Mouse (Mus musculus) Muller cell, postnatal 12 days (primary cell): Measurements from ENCODE around the gene Prpf6.
A peak's percentile ranks its signal among the peaks of the same experiment; 100 is the strongest.

ENCODE experiments used
- DNase-seq: peaks from one replicate; pipeline ENCODE4 v3.0.0-alpha.2; 2015; ENCODE audit errors: inconsistent ontology term

Prpf6 gene

GRCm38 (mm10) chr2:181685686-181686085, 94.0 kb downstream of the Prpf6 start:
- DNase-seq, result no peak

GRCm38 (mm10) chr2:181687586-181687985, 95.9 kb downstream of the Prpf6 start:
- DNase-seq, result no peak

DNA sequence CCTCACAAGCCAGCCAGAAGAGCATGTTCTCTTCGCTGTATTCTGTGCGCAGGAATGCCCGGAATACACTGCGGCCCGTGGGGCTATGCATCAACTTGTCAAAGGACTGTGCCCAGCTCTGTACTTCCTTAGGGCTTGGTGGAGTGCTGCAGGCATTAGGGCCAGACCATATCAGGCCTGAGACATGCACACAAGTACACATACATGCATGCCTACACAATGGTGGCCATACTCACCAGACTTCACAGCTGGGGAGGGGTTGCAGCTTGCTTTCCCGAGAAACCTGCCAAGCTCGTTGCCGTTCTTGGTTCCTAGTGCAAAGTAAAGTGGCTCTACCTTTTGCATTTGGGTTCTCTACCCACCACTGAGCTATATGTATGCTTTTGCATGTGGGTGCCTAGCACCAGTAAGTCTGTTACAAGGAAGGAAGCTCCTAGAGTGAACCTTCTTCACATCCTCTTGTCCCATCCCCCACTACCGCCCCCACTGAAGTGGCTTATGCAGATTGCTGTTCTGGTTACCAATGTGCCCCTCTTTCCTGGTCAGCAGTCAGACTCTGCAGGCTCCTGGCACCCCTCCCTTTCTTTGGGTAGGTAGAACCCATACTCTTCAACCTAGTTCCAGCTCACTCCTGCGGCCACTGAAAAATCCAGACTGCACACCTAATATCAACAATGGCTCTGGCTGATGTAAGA, 97.9 kb downstream of the Prpf6 start:
- no peak for DNase-seq

DNA sequence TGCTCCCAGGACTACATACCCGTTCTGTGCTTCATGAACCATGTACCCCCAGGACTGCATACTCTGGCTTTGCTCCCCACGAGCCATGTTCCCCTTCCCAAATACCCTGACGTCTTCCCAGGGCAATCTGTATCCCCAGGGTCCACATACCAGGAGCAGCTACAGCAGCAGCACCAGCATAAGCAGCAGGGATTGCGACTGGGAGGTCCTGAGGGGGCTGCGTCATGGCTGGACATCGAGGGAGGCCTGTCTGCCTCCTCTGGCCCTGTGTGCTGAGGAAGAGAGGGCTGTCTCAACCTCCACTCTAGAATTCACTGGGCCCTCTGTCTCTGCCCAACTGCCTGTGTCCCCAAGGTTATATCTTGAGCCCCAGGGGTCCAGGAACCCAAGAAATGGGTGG, 99.4 kb downstream of the Prpf6 start:
- no peak for DNase-seq

GRCm38 (mm10) chr2:181691571-181691970, 99.9 kb downstream of the Prpf6 start:
- DNase-seq, result no peak

DNA sequence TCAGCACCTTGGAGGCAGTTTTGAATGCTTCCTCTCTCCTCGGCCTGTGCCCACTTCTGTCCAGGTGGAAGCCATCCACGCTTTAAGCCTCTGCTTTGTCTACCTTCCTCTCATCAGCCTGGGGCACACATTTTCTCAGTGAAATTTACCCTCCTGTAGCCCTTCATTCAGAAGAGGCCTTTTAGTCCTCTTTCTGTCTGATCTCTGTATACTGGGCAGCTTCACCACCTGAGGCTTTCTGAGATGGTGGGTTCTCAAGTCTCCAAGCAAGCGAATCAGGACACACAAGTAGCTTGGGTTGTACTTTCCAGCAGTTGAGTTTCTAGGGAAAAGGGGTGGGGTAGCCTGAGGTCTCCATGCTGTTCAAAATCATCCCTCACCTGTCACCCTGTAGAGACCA, 100.6 kb downstream of the Prpf6 start:
- no peak for DNase-seq

GRCm38 (mm10) chr2:181693339-181694280, 101.9 kb downstream of the Prpf6 start, which contains the start of gene Rgs19:
Gene Rgs19 (minus strand): TSS chr2:181693977.
- DNase-seq, result peak; percentile 91

DNA sequence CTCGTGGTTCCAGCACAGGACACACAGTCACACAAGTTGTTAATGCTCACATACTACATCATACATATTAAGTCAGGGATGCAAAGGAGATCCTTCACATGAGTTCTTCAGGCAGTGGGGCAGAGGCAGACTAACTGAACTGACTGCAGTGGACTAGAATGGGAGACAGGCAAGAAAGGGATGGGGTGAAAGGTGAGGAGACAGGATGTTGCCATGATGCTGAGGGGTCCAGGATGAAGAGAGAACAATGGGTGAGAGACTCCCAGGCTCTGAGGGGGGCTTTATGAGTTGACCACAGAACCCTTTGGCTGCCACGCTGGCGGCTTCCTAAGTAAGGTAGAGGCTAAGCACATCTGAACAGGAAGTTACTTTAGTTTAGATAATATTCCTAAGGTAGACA, 102.9 kb downstream of the Prpf6 start:
- DNase-seq, result no peak

DNA sequence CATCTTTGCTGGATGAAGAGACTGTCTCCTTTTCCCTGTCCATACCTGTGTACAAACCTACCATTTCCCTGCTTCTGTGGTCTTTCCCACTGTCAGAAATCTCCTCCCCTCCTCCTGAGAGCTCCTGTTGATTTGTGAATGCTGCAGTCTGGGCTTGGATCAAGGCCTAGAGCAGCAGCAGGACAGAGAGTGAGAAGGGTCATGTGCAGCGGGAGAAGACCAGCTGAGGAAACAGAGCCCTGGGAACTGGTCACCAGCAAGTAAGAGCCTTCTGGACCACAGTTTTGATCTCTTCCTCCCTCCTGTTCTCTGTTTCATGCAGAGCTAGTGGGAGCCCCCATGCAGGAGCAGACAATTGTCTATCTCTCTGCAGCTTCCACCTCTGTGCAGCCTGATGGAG, 104.1 kb downstream of the Prpf6 start:
- no peak for DNase-seq

GRCm38 (mm10) chr2:181696801-181697420, 105.2 kb downstream of the Prpf6 start:
- no peak for DNase-seq

DNA sequence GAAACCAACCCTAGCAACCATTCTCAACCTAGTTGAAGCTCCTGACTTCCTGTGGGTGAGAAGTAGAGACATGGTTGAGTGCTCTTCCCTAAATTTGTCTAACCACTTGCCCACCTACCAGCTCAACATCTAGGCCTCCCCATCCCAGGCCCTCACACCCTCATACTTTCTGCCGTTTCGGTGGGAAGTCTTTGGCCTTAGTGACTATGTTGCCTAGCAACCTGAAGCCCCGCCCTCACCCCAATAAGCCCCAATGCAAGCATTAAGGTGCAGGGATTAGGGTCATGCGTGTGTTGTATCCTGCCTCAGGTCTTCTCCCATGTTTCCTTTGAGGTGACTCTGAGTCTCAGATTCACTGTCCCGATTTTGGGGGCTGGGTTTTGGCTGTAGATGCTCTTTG, 106.6 kb downstream of the Prpf6 start, which contains the start of gene Lkaaear1:
Gene Lkaaear1, minus strand, starts transcription at position 202 of the 400 bp plus-strand sequence.
- no peak for DNase-seq
